Mouse (Mus musculus) stomach, postnatal 0 days (tissue): ENCODE data around the gene Klhl26. TPM values are rescaled to one million over a fixed set of nuclear protein-coding genes. Genes with fewer than 3 reads are reported as not detected.

Experiments used
- ATAC-seq: fragments of 200-750 bp; cut with Nextera tagmentation; 2 replicates; pipeline ENCODE4 v1.8.0; 2017; ENCODE audit not compliant: low FRiP score, low TSS enrichment
- DNase-seq: peaks from one replicate; pipeline ENCODE4 v3.0.0-alpha.2; 2016; ENCODE audit warnings: low spot score
- H3K27ac ChIP-seq: fragments of 300-500 bp; sonication (generic); replicated peaks from 2 replicates; pipeline ENCODE4 v1.5.1; 2014; ENCODE audit warnings: mild to moderate bottlenecking, control low read depth
- H3K27me3 ChIP-seq: fragments of 300-500 bp; sonication (generic); 2 replicates; pipeline ENCODE4 v1.6.1; 2014; ENCODE audit warnings: low read length; ENCODE audit not compliant: control insufficient read depth, insufficient read depth
- H3K36me3 ChIP-seq: fragments of 300-500 bp; sonication (generic); 2 replicates; pipeline ENCODE4 v1.6.1; 2014; ENCODE audit warnings: low read length, mixed read lengths; ENCODE audit not compliant: control insufficient read depth, insufficient read depth
- H3K4me1 ChIP-seq: fragments of 300-500 bp; sonication (generic); replicated peaks from 2 replicates; pipeline ENCODE4 v1.6.1; 2014; ENCODE audit warnings: antibody characterized with exemption; ENCODE audit not compliant: control insufficient read depth, insufficient read depth
- H3K4me2 ChIP-seq: fragments of 300-500 bp; sonication (generic); replicated peaks from 2 replicates; pipeline ENCODE4 v1.6.1; 2014; ENCODE audit warnings: low read depth, mild to moderate bottlenecking, control low read depth, moderate library complexity
- H3K4me3 ChIP-seq: fragments of 300-500 bp; sonication (generic); 2 replicates; pipeline ENCODE4 v1.5.1; 2014; ENCODE audit warnings: low read depth, low read length, control low read depth
- H3K9ac ChIP-seq: fragments of 300-500 bp; sonication (generic); 2 replicates; pipeline ENCODE4 v1.6.1; 2014; ENCODE audit warnings: mild to moderate bottlenecking, low read length, control low read depth, mixed read lengths
- H3K9me3 ChIP-seq: fragments of 300-500 bp; sonication (generic); 2 replicates; pipeline ENCODE4 v1.6.1; 2016; ENCODE audit warnings: low read length; ENCODE audit not compliant: control insufficient read depth
- CTCF ChIP-seq: IDR thresholded peaks from 2 replicates; pipeline ENCODE4 v1.5.1; 2016; ENCODE audit warnings: antibody characterized with exemption, low read depth, mild to moderate bottlenecking, moderate library complexity
- EP300 ChIP-seq: optimal IDR thresholded peaks from 2 replicates; pipeline ENCODE3; 2016; ENCODE audit warnings: antibody characterized with exemption
- WGBS: fragments of 180-500 bp; shearing (Covaris S2); extraction: QIAGEN DNeasy Blood & Tissue Kit; methylation state at CpG from one replicate; pipeline ENCODE4 v1.1.7; 2014; 5-methylcytosine and 5-hydroxymethylcytosine counted together
- polyA plus RNA-seq: library from polyadenylated mRNA; unstranded; fragments of >200 nt; fragmentation: Nextera tagmentation; extraction: Ambion mirVana; gene quantifications from 2 replicates; pipeline ENCODE4 v1.2.1, GENCODE M21; 2015

Gene Klhl26
- polyA plus RNA-seq, 1 experiment from 2014 or later = 10.4 TPM

DNA sequence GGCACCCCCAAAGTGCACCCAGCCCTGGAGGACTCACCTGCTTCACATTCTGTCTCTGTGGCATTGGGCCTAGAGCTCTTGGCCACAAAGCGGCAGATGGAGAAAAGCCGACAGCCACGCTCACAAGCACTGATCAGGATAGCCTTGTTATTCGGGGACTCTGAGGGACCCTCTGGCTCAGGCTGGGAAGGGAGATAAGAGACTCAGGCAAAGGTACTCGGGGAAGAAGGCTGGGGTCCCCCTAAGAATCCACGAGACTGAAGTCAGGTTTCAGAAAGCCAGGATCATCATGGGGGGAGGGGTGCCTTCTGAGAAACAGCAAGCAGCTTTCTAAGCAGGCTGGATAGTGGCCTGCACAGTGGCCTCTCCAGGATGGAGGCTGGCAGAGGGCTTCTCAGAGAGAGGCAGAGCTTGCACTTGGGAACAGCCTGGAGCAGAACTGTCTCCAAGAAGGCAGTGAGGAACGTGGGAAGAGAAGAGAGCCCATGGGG lies 9.5 kb upstream of the Klhl26 start:
- Histone ChIP-seq H3K9ac (no peak overlapping the region), H3K27ac (no peak overlapping the region), H3K4me2 (no peak overlapping the region), H3K4me1 (0 out of 2 replicates have a peak, but pooled peaks cover 4% of the 10 kb centered on the region), H3K36me3 (no peaks in the 10 kb centered on the region), H3K27me3 (peaks cover 20% of the 10 kb centered on the region; the same call in 1 of the 2 replicates), H3K9me3 (no peaks in the 10 kb centered on the region), H3K4me3 (no peak overlapping the region)
- DNase-seq = no peak
- TF ChIP-seq CTCF (no peak), EP300 (no peak)
- 64% methylated on average over 7 of the region's 7 CpGs for WGBS
- ATAC-seq = no peak

DNA sequence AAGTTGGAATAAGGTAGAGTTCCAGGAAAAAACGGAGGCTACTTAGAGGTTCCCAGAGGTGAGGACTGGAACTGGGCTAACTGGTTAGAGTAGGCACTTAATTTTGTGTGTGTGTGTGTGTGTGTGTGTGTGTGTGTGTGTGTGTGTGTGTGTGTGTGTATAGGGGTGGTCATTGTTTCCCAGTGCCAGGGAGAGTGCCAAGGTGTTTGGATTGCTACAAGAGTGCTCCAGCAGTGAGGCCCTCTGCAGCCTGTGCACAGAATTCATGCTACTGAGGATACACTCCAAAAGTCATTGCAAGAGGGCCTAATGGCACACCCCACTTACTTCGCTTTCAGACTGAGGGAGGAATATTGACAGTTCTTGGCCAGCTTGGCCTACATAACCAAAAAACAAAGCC lies 6.2 kb upstream of the Klhl26 start:
- no peaks in the 10 kb centered on the region for H3K9me3 ChIP-seq
- no peaks in the 10 kb centered on the region for H3K36me3 ChIP-seq
- H3K9ac ChIP-seq = no peak overlapping the region
- TF ChIP-seq CTCF (no peak), EP300 (no peak)
- ATAC-seq (peak; percentile 21; the same call in 1 of the 2 replicates), DNase-seq (no peak)
- no peak overlapping the region for H3K4me2 ChIP-seq
- H3K4me3 ChIP-seq = no peak overlapping the region
- H3K4me1 ChIP-seq = no peaks in the 10 kb centered on the region
- WGBS = 52% methylated on average over 2 of the region's 2 CpGs
- H3K27me3 ChIP-seq = peaks cover 4% of the 10 kb centered on the region; the same call in 1 of the 2 replicates
- H3K27ac ChIP-seq = no peak overlapping the region

DNA sequence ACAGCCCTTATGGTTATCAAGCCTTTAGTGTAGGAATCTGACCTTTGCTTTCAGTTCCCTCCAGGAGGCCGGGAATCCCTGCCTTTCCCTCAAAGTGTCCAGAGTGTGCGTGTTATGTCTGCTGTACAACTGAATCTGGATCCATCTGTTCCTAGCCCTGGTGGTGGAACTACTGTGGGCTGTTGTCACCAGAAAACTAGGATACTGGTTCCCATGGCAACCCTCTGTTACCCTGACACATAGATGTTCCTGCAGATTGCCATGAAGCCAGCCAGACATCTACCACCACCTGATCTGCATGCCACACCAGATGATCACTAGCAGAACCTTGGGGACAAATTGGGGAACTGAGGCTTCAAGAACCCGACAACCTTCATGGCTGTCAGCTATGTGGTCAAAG lies 5.1 kb upstream of the Klhl26 start:
- TF ChIP-seq EP300 (no peak), CTCF (no peak)
- no peak for DNase-seq

DNA sequence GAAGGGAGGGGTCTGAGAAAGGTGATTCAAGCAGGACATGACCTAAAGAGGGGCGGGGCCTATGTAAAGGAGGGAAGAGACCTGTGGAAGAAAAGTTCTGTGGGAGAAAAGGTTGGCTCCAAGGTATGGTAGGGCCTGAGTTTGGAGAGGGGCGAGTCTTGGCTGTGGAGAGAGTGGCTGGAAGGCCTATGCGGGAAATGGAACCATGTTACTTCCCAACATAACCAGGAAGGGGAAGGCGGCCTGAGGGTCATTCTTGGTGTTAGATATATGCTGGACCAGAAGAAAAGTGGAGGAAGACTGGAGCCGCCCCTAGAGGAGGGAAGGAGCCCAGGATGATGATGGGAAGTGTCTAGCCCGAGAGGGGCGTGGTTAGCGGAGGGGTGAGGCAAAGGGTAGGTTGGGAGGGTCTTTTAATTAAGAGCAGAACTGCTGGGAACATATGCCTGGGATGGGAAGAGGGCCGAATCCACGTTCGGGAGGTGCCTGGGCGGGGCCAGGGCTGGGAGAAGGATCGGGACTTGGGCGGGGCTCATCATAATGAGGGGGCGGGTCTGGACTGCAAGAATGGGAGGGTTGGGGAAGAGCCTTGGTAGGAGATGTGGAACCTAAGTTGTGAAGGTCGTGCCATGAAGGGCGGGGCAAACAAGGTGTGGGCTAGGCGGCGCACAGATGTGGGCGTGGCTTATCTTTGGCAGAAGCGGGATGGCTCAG lies 658 bp upstream of the Klhl26 start:
- DNase-seq (peak; percentile 61), ATAC-seq (peak; percentile 25)
- Histone ChIP-seq H3K4me2 (peak overlapping the region; percentile 98), H3K9ac (peak overlapping the region; percentile 35; the same call in 1 of the 2 replicates), H3K4me1 (0 out of 2 replicates have a peak, but pooled peaks cover 2% of the 10 kb centered on the region), H3K36me3 (no peaks in the 10 kb centered on the region), H3K27me3 (no peaks in the 10 kb centered on the region), H3K4me3 (peak overlapping the region; percentile 83), H3K9me3 (no peaks in the 10 kb centered on the region), H3K27ac (peak overlapping the region; percentile 53)
- 4% methylated on average over 21 of the region's 21 CpGs for WGBS
- TF ChIP-seq CTCF = no peak; the same call in 1 of the 2 replicates
- no peak for TF ChIP-seq EP300

More for the DNA sequence above, 5.1 kb upstream of the Klhl26 start:
- Histone ChIP-seq H3K9ac (no peak overlapping the region), H3K4me1 (0 out of 2 replicates have a peak, but pooled peaks cover 2% of the 10 kb centered on the region), H3K4me2 (no peak overlapping the region), H3K36me3 (no peaks in the 10 kb centered on the region), H3K27me3 (peaks cover under 1% of the 10 kb centered on the region; the same call in 1 of the 2 replicates), H3K4me3 (no peak overlapping the region), H3K9me3 (no peaks in the 10 kb centered on the region), H3K27ac (no peak overlapping the region)
- WGBS = 81% methylated on average over 3 of the region's 3 CpGs
- ATAC-seq = no peak

DNA sequence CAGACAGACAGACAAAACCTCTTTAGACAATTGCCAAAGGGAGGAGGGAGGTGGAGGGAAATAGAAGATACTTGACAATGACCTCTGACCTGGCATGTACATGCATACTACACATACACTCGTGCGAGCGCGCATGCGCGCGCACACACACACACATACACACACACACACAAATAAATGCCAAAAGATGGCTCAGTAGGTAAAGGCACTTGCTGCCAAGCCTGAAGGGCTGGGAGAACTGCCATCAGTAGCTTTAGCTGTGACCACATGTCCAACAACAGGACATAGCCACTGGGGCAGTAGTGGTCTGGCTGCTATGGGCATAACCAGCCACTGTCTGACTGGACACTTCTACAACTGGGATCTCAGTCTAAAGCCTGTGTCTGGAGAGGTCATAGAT lies 4.9 kb downstream of the Klhl26 start:
- no peak overlapping the region for H3K4me3 ChIP-seq
- no peak overlapping the region for H3K4me2 ChIP-seq
- DNase-seq (no peak), ATAC-seq (no peak)
- no peaks in the 10 kb centered on the region for H3K9me3 ChIP-seq
- no peak for TF ChIP-seq EP300
- TF ChIP-seq CTCF = no peak
- WGBS = 92% methylated on average over 7 of the region's 7 CpGs
- no peak overlapping the region for H3K27ac ChIP-seq
- no peaks in the 10 kb centered on the region for H3K4me1 ChIP-seq
- H3K9ac ChIP-seq = no peak overlapping the region
- H3K36me3 ChIP-seq = no peaks in the 10 kb centered on the region; the same call in 1 of the 2 replicates
- H3K27me3 ChIP-seq = no peaks in the 10 kb centered on the region

DNA sequence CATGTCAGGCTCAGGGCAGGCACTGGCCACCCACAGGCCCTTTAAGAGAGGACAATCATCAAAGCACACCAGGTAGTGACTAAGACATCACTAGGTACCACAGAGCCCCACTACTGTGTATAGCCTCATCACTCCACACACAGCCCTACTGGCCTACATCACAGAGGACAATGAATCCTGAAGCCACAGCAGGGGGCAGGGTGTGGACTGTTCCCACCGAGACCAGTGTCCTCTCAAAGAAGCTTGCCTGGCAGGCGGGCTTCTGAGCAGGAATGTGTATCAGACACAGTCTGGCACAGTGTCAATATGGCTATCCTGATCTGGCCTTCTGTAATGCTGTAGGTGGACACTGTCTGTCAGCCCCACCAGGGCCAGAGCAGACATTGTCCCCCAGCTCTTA lies 6.8 kb downstream of the Klhl26 start:
- DNase-seq (no peak), ATAC-seq (no peak)
- H3K4me3 ChIP-seq = no peak overlapping the region
- TF ChIP-seq EP300 = no peak
- no peak for TF ChIP-seq CTCF
- 66% methylated on average over 2 of the region's 2 CpGs for WGBS
- H3K4me1 ChIP-seq = no peaks in the 10 kb centered on the region
- H3K27ac ChIP-seq = no peak overlapping the region
- no peaks in the 10 kb centered on the region for H3K9me3 ChIP-seq
- H3K4me2 ChIP-seq = no peak overlapping the region
- H3K9ac ChIP-seq = no peak overlapping the region
- H3K36me3 ChIP-seq = no peaks in the 10 kb centered on the region; the same call in 1 of the 2 replicates
- H3K27me3 ChIP-seq = no peaks in the 10 kb centered on the region
